Mouse (Mus musculus) stomach, embryonic 16.5 days (tissue): ENCODE results near the gene Ngef. TPM values are rescaled to one million over a fixed set of nuclear protein-coding genes. Genes with fewer than 3 reads are reported as not detected.

Experiments
- ATAC-seq: fragments of 200-750 bp; cut with Nextera tagmentation; 2 replicates; pipeline ENCODE4 v1.8.0; 2017; ENCODE audit warnings: moderate number of reproducible peaks, moderate TSS enrichment; ENCODE audit not compliant: insufficient read depth, low FRiP score
- H3K27ac ChIP-seq: fragments of 300-500 bp; sonication (generic); 2 replicates; pipeline ENCODE4 v1.5.1; 2014; ENCODE audit warnings: low read length
- H3K27me3 ChIP-seq: fragments of 300-500 bp; sonication (generic); 2 replicates; pipeline ENCODE4 v1.6.1; 2014; ENCODE audit warnings: low read length, control low read depth, mixed read lengths; ENCODE audit not compliant: control insufficient read depth, insufficient read depth
- H3K36me3 ChIP-seq: fragments of 300-500 bp; sonication (generic); 2 replicates; pipeline ENCODE4 v1.6.1; 2014; ENCODE audit warnings: low read length; ENCODE audit not compliant: control insufficient read depth, insufficient read depth
- H3K4me1 ChIP-seq: fragments of 300-500 bp; sonication (generic); 2 replicates; pipeline ENCODE4 v1.6.1; 2014; ENCODE audit warnings: low read length, control low read depth, mixed read lengths; ENCODE audit not compliant: control insufficient read depth, insufficient read depth
- H3K4me2 ChIP-seq: fragments of 300-500 bp; sonication (generic); 2 replicates; pipeline ENCODE4 v1.6.1; 2014; ENCODE audit warnings: low read depth, low read length, mixed read lengths
- H3K4me3 ChIP-seq: fragments of 300-500 bp; sonication (generic); replicated peaks from 2 replicates; pipeline ENCODE4 v1.5.1; 2014; ENCODE audit warnings: mild to moderate bottlenecking, low read length
- H3K9ac ChIP-seq: fragments of 300-500 bp; sonication (generic); 2 replicates; pipeline ENCODE4 v1.6.1; 2014; ENCODE audit warnings: low read length
- H3K9me3 ChIP-seq: fragments of 300-500 bp; sonication (generic); replicated peaks from 2 replicates; pipeline ENCODE4 v1.6.1; 2016; ENCODE audit warnings: low read length, control low read depth; ENCODE audit not compliant: control insufficient read depth
- WGBS: fragments of 180-500 bp; shearing (Covaris S2); extraction: QIAGEN DNeasy Blood & Tissue Kit; methylation state at CpG from one replicate; pipeline ENCODE4 v1.1.7; 2014; 5-methylcytosine and 5-hydroxymethylcytosine counted together
- polyA plus RNA-seq: library from polyadenylated mRNA; unstranded; fragments of >200 nt; fragmentation: Nextera tagmentation; extraction: Ambion mirVana; gene quantifications from 2 replicates; pipeline ENCODE4 v1.2.1, GENCODE M21; 2015

The Ngef gene
- polyA plus RNA-seq = 11.5 and 12.6 TPM in 2 replicates

- no peaks in the 10 kb centered on the region for H3K9me3 ChIP-seq
- whole genome bisulfite sequencing = 55% methylated on average over 6 of the region's 6 CpGs
- H3K27ac ChIP-seq = peak within 1 kb of the TSS; percentile 93
- ATAC-seq = peak; percentile 92
- H3K9ac ChIP-seq = peak within 1 kb of the TSS; percentile 54
- peak within 1 kb of the TSS; percentile 34 for H3K4me3 ChIP-seq
- H3K4me1 ChIP-seq = peaks cover 9% of the 10 kb centered on the region; the same call in 1 of the 2 replicates
- H3K36me3 ChIP-seq = no peaks in the 10 kb centered on the region; the same call in 1 of the 2 replicates
- no peaks in the 10 kb centered on the region for H3K27me3 ChIP-seq
- H3K4me2 ChIP-seq = peak within 1 kb of the TSS; percentile 48
Measured at GRCm38 (mm10) chr1:87573800-87574215, at the start of gene Ngef. Gene Ngef, minus strand, starts transcription at chr1:87573870.

GRCm38 (mm10) chr1:87621858-87622279 lies 48.2 kb upstream of the Ngef start:
- Histone ChIP-seq H3K36me3 (no peaks in the 10 kb centered on the region), H3K9me3 (no peaks in the 10 kb centered on the region), H3K4me2 (peak overlapping the region; percentile 17), H3K4me1 (no peaks in the 10 kb centered on the region), H3K27me3 (no peaks in the 10 kb centered on the region), H3K27ac (no peak overlapping the region), H3K4me3 (no peak overlapping the region), H3K9ac (no peak overlapping the region)
- ATAC-seq = no peak
- 58% methylated on average over 3 of the region's 3 CpGs for WGBS

- no peaks in the 10 kb centered on the region for H3K4me1 ChIP-seq
- no peaks in the 10 kb centered on the region for H3K36me3 ChIP-seq
- peak overlapping the region; percentile 37 for H3K4me3 ChIP-seq
- H3K27me3 ChIP-seq = no peaks in the 10 kb centered on the region
- no peaks in the 10 kb centered on the region for H3K9me3 ChIP-seq
- peak overlapping the region; percentile 64; the same call in 1 of the 2 replicates for H3K27ac ChIP-seq
- peak overlapping the region; percentile 17 for H3K4me2 ChIP-seq
- 0 out of 2 replicates have a peak, but pooled peaks have one; percentile 25 for ATAC-seq
- WGBS = 78% methylated on average over 9 of the region's 9 CpGs
- no peak overlapping the region for H3K9ac ChIP-seq
Measured at GRCm38 (mm10) chr1:87621146-87621857, 47.6 kb upstream of the Ngef start.

GRCm38 (mm10) chr1:87620693-87621092 lies 47.0 kb upstream of the Ngef start:
- Histone ChIP-seq H3K36me3 (no peaks in the 10 kb centered on the region), H3K9me3 (no peaks in the 10 kb centered on the region), H3K27me3 (no peaks in the 10 kb centered on the region), H3K4me2 (peak overlapping the region; percentile 17), H3K27ac (peak overlapping the region; percentile 64), H3K9ac (peak overlapping the region; percentile 48; the same call in 1 of the 2 replicates), H3K4me3 (peak overlapping the region; percentile 37), H3K4me1 (no peaks in the 10 kb centered on the region)
- ATAC-seq = no peak
- WGBS = 79% methylated on average over 6 of the region's 6 CpGs

GRCm38 (mm10) chr1:87620211-87620668 lies 46.6 kb upstream of the Ngef start, which contains the start of gene Inpp5d:
Gene Inpp5d, plus strand, starts transcription at chr1:87620312.
- H3K4me1 ChIP-seq = no peaks in the 10 kb centered on the region
- no peaks in the 10 kb centered on the region for H3K9me3 ChIP-seq
- H3K4me2 ChIP-seq = peak within 1 kb of the TSS; percentile 17
- peak within 1 kb of the TSS; percentile 48; the same call in 1 of the 2 replicates for H3K9ac ChIP-seq
- no peaks in the 10 kb centered on the region for H3K27me3 ChIP-seq
- WGBS = 67% methylated on average over 12 of the region's 12 CpGs
- H3K27ac ChIP-seq = peak within 1 kb of the TSS; percentile 64
- H3K4me3 ChIP-seq = peak within 1 kb of the TSS; percentile 37
- ATAC-seq = peak; percentile 33
- H3K36me3 ChIP-seq = no peaks in the 10 kb centered on the region

GRCm38 (mm10) chr1:87614576-87615295 lies 41.1 kb upstream of the Ngef start:
- no peak for ATAC-seq
- Histone ChIP-seq H3K4me3 (no peak overlapping the region), H3K4me2 (no peak overlapping the region), H3K27me3 (no peaks in the 10 kb centered on the region), H3K9ac (no peak overlapping the region), H3K4me1 (no peaks in the 10 kb centered on the region), H3K36me3 (no peaks in the 10 kb centered on the region), H3K27ac (no peak overlapping the region), H3K9me3 (no peaks in the 10 kb centered on the region)
- 78% methylated on average over 2 of the region's 2 CpGs for WGBS

- Histone ChIP-seq H3K4me2 (no peak overlapping the region), H3K9ac (no peak overlapping the region), H3K4me3 (no peak overlapping the region), H3K4me1 (no peaks in the 10 kb centered on the region), H3K27ac (no peak overlapping the region), H3K27me3 (no peaks in the 10 kb centered on the region), H3K9me3 (no peaks in the 10 kb centered on the region), H3K36me3 (no peaks in the 10 kb centered on the region)
- ATAC-seq = no peak
- WGBS = 32% methylated on average over 7 of the region's 7 CpGs
Measured at GRCm38 (mm10) chr1:87608416-87609046, 34.9 kb upstream of the Ngef start.

- WGBS = 72% methylated on average over 21 of the region's 21 CpGs
- H3K4me3 ChIP-seq = no peak overlapping the region
- no peaks in the 10 kb centered on the region for H3K27me3 ChIP-seq
- H3K4me1 ChIP-seq = no peaks in the 10 kb centered on the region
- ATAC-seq = no peak
- no peak overlapping the region for H3K4me2 ChIP-seq
- H3K9ac ChIP-seq = no peak overlapping the region
- H3K9me3 ChIP-seq = no peaks in the 10 kb centered on the region
- no peak overlapping the region for H3K27ac ChIP-seq
- H3K36me3 ChIP-seq = no peaks in the 10 kb centered on the region
Measured at GRCm38 (mm10) chr1:87607385-87608091, 33.9 kb upstream of the Ngef start.
